Mouse (Mus musculus): Measurements from ENCODE around the gene Naa80. TPM values are rescaled to one million over a fixed set of nuclear protein-coding genes. Genes with fewer than 3 reads are reported as not detected.

The Naa80 gene
- polyA plus RNA-seq, 1 experiment, result 63.3 TPM

- Histone ChIP-seq H3K9me3 (no peaks in the 10 kb centered on the region), H3K4me1 (peaks cover 87% of the 10 kb centered on the region), H3K4me3 (replicated peaks) (peak overlapping the region; percentile 82), H3K36me3 (replicated peaks; ENCODE audit: low read length) (peaks cover 94% of the 10 kb centered on the region), H3K27me3 (replicated peaks) (no peaks in the 10 kb centered on the region)
- TF ChIP-seq GATA1 (IDR thresholded peaks at IDR 0.05; ENCODE audit: borderline replicate concordance, low read length) (no peak), FLI1 (IDR thresholded peaks at IDR 0.05; ENCODE audit: low read length) (no peak)
These were observed 46.9 kb downstream of the Naa80 start for GRCm38 (mm10) chr9:107625351-107626128.

- H3K36me3 ChIP-seq (replicated peaks; ENCODE audit: low read length), result peaks cover 94% of the 10 kb centered on the region
- H3K4me1 ChIP-seq, result peaks cover 92% of the 10 kb centered on the region
- no peaks in the 10 kb centered on the region for H3K9me3 ChIP-seq
- H3K27me3 ChIP-seq (replicated peaks), result no peaks in the 10 kb centered on the region
- TF ChIP-seq FLI1 (IDR thresholded peaks at IDR 0.05; ENCODE audit: low read length) (no peak), GATA1 (IDR thresholded peaks at IDR 0.05; ENCODE audit: borderline replicate concordance, low read length) (no peak)
- H3K4me3 ChIP-seq (replicated peaks), result peak overlapping the region; percentile 75
These were observed 47.6 kb downstream of the Naa80 start for GRCm38 (mm10) chr9:107626158-107626843.

- Histone ChIP-seq H3K4me3 (replicated peaks) (peak overlapping the region; percentile 75), H3K27me3 (replicated peaks) (no peaks in the 10 kb centered on the region), H3K36me3 (replicated peaks; ENCODE audit: low read length) (peaks cover 96% of the 10 kb centered on the region), H3K4me1 (peaks cover 97% of the 10 kb centered on the region), H3K9me3 (no peaks in the 10 kb centered on the region)
- TF ChIP-seq FLI1 (IDR thresholded peaks at IDR 0.05; ENCODE audit: low read length) (no peak), GATA1 (IDR thresholded peaks at IDR 0.05; ENCODE audit: borderline replicate concordance, low read length) (no peak)
These were observed 48.2 kb downstream of the Naa80 start for GRCm38 (mm10) chr9:107626844-107627277.

- H3K36me3 ChIP-seq (replicated peaks; ENCODE audit: low read length), result peaks cover 96% of the 10 kb centered on the region
These were observed 48.9 kb downstream of the Naa80 start for GRCm38 (mm10) chr9:107627387-107628255.

GRCm38 (mm10) chr9:107628721-107629410, 50.2 kb downstream of the Naa80 start:
- Histone ChIP-seq H3K4me1 (peaks cover 93% of the 10 kb centered on the region), H3K9me3 (no peaks in the 10 kb centered on the region), H3K27me3 (replicated peaks) (no peaks in the 10 kb centered on the region), H3K4me3 (replicated peaks) (peak overlapping the region; percentile 86), H3K36me3 (replicated peaks; ENCODE audit: low read length) (peaks cover 87% of the 10 kb centered on the region)
- no peak for TF ChIP-seq FLI1 (IDR thresholded peaks at IDR 0.05; ENCODE audit: low read length)
- TF ChIP-seq GATA1 (IDR thresholded peaks at IDR 0.05; ENCODE audit: borderline replicate concordance, low read length), result no peak

More at GRCm38 (mm10) chr9:107627387-107628255, 48.9 kb downstream of the Naa80 start:
- Histone ChIP-seq H3K4me1 (peaks cover 100% of the 10 kb centered on the region), H3K9me3 (no peaks in the 10 kb centered on the region), H3K4me3 (replicated peaks) (peak overlapping the region; percentile 84), H3K27me3 (replicated peaks) (no peaks in the 10 kb centered on the region)
- no peak for TF ChIP-seq GATA1 (IDR thresholded peaks at IDR 0.05; ENCODE audit: borderline replicate concordance, low read length)
- TF ChIP-seq FLI1 (IDR thresholded peaks at IDR 0.05; ENCODE audit: low read length), result no peak

GRCm38 (mm10) chr9:107629411-107629730, 50.7 kb downstream of the Naa80 start:
- no peaks in the 10 kb centered on the region for H3K9me3 ChIP-seq
- no peaks in the 10 kb centered on the region for H3K27me3 ChIP-seq (replicated peaks)
- H3K4me3 ChIP-seq (replicated peaks), result peak overlapping the region; percentile 86
- H3K4me1 ChIP-seq, result peaks cover 88% of the 10 kb centered on the region
- TF ChIP-seq FLI1 (IDR thresholded peaks at IDR 0.05; ENCODE audit: low read length) (no peak), GATA1 (IDR thresholded peaks at IDR 0.05; ENCODE audit: borderline replicate concordance, low read length) (no peak)
- peaks cover 82% of the 10 kb centered on the region for H3K36me3 ChIP-seq (replicated peaks; ENCODE audit: low read length)

- Histone ChIP-seq H3K4me1 (peaks cover 82% of the 10 kb centered on the region), H3K9me3 (no peaks in the 10 kb centered on the region), H3K4me3 (replicated peaks) (peak overlapping the region; percentile 86), H3K27me3 (replicated peaks) (no peaks in the 10 kb centered on the region), H3K36me3 (replicated peaks; ENCODE audit: low read length) (peaks cover 76% of the 10 kb centered on the region)
- no peak for TF ChIP-seq GATA1 (IDR thresholded peaks at IDR 0.05; ENCODE audit: borderline replicate concordance, low read length)
These were observed 51.3 kb downstream of the Naa80 start for GRCm38 (mm10) chr9:107629901-107630425.

- TF ChIP-seq FLI1 (IDR thresholded peaks at IDR 0.05; ENCODE audit: low read length) (no peak), GATA1 (IDR thresholded peaks at IDR 0.05; ENCODE audit: borderline replicate concordance, low read length) (no peak)
- Histone ChIP-seq H3K27me3 (replicated peaks) (no peaks in the 10 kb centered on the region), H3K4me1 (peaks cover 78% of the 10 kb centered on the region), H3K36me3 (replicated peaks; ENCODE audit: low read length) (peaks cover 70% of the 10 kb centered on the region), H3K9me3 (no peaks in the 10 kb centered on the region), H3K4me3 (replicated peaks) (peak overlapping the region; percentile 69)
These were observed 51.9 kb downstream of the Naa80 start for GRCm38 (mm10) chr9:107630576-107630975.

GRCm38 (mm10) chr9:107631311-107631826, 52.7 kb downstream of the Naa80 start:
- Histone ChIP-seq H3K36me3 (replicated peaks; ENCODE audit: low read length) (peaks cover 62% of the 10 kb centered on the region), H3K27me3 (replicated peaks) (no peaks in the 10 kb centered on the region), H3K4me3 (replicated peaks) (peak overlapping the region; percentile 47), H3K9me3 (no peaks in the 10 kb centered on the region), H3K4me1 (peaks cover 78% of the 10 kb centered on the region)
- TF ChIP-seq GATA1 (IDR thresholded peaks at IDR 0.05; ENCODE audit: borderline replicate concordance, low read length), result no peak
- TF ChIP-seq FLI1 (IDR thresholded peaks at IDR 0.05; ENCODE audit: low read length), result no peak

All from megakaryocyte, embryonic 14.5 days (primary cell).